Mouse (Mus musculus) v-Abl transformed pro-B cells (cell line): ENCODE results near the gene Fam83f.
"Not testable (repeated sequence)": the region's sequence is repeated elsewhere in the genome, so short reads cannot be mapped to it uniquely, and the experiment has no call there.

ENCODE experiments used
- in situ Hi-C, 2 experiments: fragments of 400-800 bp; cut with MboI; formaldehyde crosslinking; loops; one replicate each; pipeline ENCODE4 v1.15.1; 2025; ENCODE audit not compliant: unreplicated experiment in 2 of 2

The Fam83f gene

GRCm38 (mm10) chr15:80731043-80731442 is 59.4 kb downstream of the Fam83f start:
- in situ Hi-C loops, result no loop called here

GRCm38 (mm10) chr15:80731511-80731910 is 59.9 kb downstream of the Fam83f start:
- in situ Hi-C loops, result no loop called here

GRCm38 (mm10) chr15:80732266-80733030 is 60.8 kb downstream of the Fam83f start:
- in situ Hi-C loops, result no loop called here

GRCm38 (mm10) chr15:80735300-80735699 is 63.7 kb downstream of the Fam83f start:
- in situ Hi-C loops, result no loop called here

- in situ Hi-C loops, result not testable (repeated sequence)
These were observed 64.1 kb downstream of the Fam83f start for GRCm38 (mm10) chr15:80735708-80736107.

- in situ Hi-C loops, result no loop called here
These were observed 64.9 kb downstream of the Fam83f start for GRCm38 (mm10) chr15:80736553-80736952.

GRCm38 (mm10) chr15:80738244-80738643 is 66.6 kb downstream of the Fam83f start:
- in situ Hi-C loops, result no loop called here

- in situ Hi-C loops, result loop anchor here in 1 of 2 experiments (5.0 kb wide), 1 partner anchor 37 kb away; no protein-coding TSS in a partner anchor
These were observed 68.3 kb downstream of the Fam83f start for GRCm38 (mm10) chr15:80739972-80740371.

GRCm38 (mm10) chr15:80741836-80742235 is 70.2 kb downstream of the Fam83f start:
- in situ Hi-C loops, result loop anchor here in 1 of 2 experiments (5.0 kb wide), 1 partner anchor 35 kb away; no protein-coding TSS in a partner anchor

- in situ Hi-C loops, result loop anchor here in 1 of 2 experiments (5.0 kb wide), 1 partner anchor 34 kb away; no protein-coding TSS in a partner anchor
These were observed 71.4 kb downstream of the Fam83f start for GRCm38 (mm10) chr15:80742991-80743474.

GRCm38 (mm10) chr15:80743606-80744005 is 72.0 kb downstream of the Fam83f start:
- in situ Hi-C loops, result loop anchor here in 1 of 2 experiments (5.0 kb wide), 1 partner anchor 34 kb away; no protein-coding TSS in a partner anchor

GRCm38 (mm10) chr15:80744667-80745422 is 73.2 kb downstream of the Fam83f start:
- in situ Hi-C loops, result loop anchor here in 1 of 2 experiments (5.0 kb wide), 1 partner anchor 32 kb away; no protein-coding TSS in a partner anchor

- in situ Hi-C loops, result no loop called here
These were observed 77.3 kb downstream of the Fam83f start for GRCm38 (mm10) chr15:80748979-80749378.
